Mouse (Mus musculus) heart, embryonic 14.5 days (tissue): Measurements from ENCODE around the gene Rhbdl2. TPM values are rescaled to one million over a fixed set of nuclear protein-coding genes. Genes with fewer than 3 reads are reported as not detected.

Experiments
- ATAC-seq: fragments of 200-750 bp; cut with Nextera tagmentation; 2 replicates; pipeline ENCODE4 v1.8.0; 2017; ENCODE audit warnings: low read depth, moderate TSS enrichment; ENCODE audit not compliant: insufficient number of reproducible peaks, insufficient read depth, low FRiP score
- H3K27ac ChIP-seq, 2 experiments: fragments of 200-500 bp in 1 of 2; fragments of 300-500 bp in 1 of 2; sonication (generic) in 1 of 2; replicated peaks in 1 of 2; 2 replicates each; pipeline ENCODE4 v1.5.1; 2012 to 2014; ENCODE audit warnings: low read depth in 2 of 2, low read length in 2 of 2, control low read depth in 1 of 2, mild to moderate bottlenecking in 1 of 2, mixed read lengths in 1 of 2; ENCODE audit not compliant: control insufficient read depth in 1 of 2, insufficient read depth in 1 of 2
- H3K27me3 ChIP-seq: fragments of 300-500 bp; sonication (generic); 2 replicates; pipeline ENCODE4 v1.6.1; 2014; ENCODE audit warnings: mild to moderate bottlenecking, low read length, control low read depth; ENCODE audit not compliant: control insufficient read depth, insufficient read depth
- H3K36me3 ChIP-seq: fragments of 300-500 bp; sonication (generic); 2 replicates; pipeline ENCODE4 v1.6.1; 2014; ENCODE audit warnings: mild to moderate bottlenecking, control low read depth, low read length, mixed read lengths; ENCODE audit not compliant: control insufficient read depth, insufficient read depth
- H3K4me1 ChIP-seq, 2 experiments: fragments of 200-500 bp in 1 of 2; fragments of 300-500 bp in 1 of 2; sonication (generic) in 1 of 2; 2 replicates each; pipeline ENCODE4 v1.6.1; 2012 to 2014; ENCODE audit warnings: low read length in 2 of 2, control low read depth in 1 of 2, mixed read lengths in 1 of 2; ENCODE audit not compliant: control insufficient read depth in 2 of 2, insufficient read depth in 2 of 2
- H3K4me2 ChIP-seq: fragments of 300-500 bp; sonication (generic); 2 replicates; pipeline ENCODE4 v1.6.1; 2014; ENCODE audit warnings: mild to moderate bottlenecking, low read length
- H3K4me3 ChIP-seq, 2 experiments: fragments of 200-500 bp in 1 of 2; fragments of 300-500 bp in 1 of 2; sonication (generic) in 1 of 2; 2 replicates each; pipeline ENCODE4 v1.5.1; 2012 to 2014; ENCODE audit warnings: low read length in 2 of 2, mild to moderate bottlenecking in 2 of 2, control low read depth in 1 of 2, low read depth in 1 of 2, moderate library complexity in 1 of 2; ENCODE audit not compliant: control insufficient read depth in 1 of 2, insufficient read depth in 1 of 2
- H3K9ac ChIP-seq: fragments of 300-500 bp; sonication (generic); 2 replicates; pipeline ENCODE4 v1.6.1; 2014; ENCODE audit warnings: mild to moderate bottlenecking, low read length
- H3K9me3 ChIP-seq: fragments of 300-500 bp; sonication (generic); 2 replicates; pipeline ENCODE4 v1.6.1; 2016; ENCODE audit warnings: low read length, control low read depth; ENCODE audit not compliant: control insufficient read depth
- WGBS: fragments of 180-500 bp; shearing (Covaris S2); extraction: QIAGEN DNeasy Blood & Tissue Kit; methylation state at CpG from one replicate; pipeline ENCODE4 v1.1.7; 2014; 5-methylcytosine and 5-hydroxymethylcytosine counted together
- polyA plus RNA-seq: library from polyadenylated mRNA; unstranded; fragments of >200 nt; fragmentation: Nextera tagmentation; extraction: Ambion mirVana; gene quantifications from 2 replicates; pipeline ENCODE4 v1.2.1, GENCODE M21; 2014

The Rhbdl2 gene
- polyA plus RNA-seq, 1 experiment from 2014 or later: 2.4 TPM

- no peaks in the 10 kb centered on the region for H3K9me3 ChIP-seq
- H3K4me2 ChIP-seq: no peak overlapping the region
- no peaks in the 10 kb centered on the region for H3K27me3 ChIP-seq
- H3K27ac ChIP-seq: no peak overlapping the region
- no peaks in the 10 kb centered on the region for H3K36me3 ChIP-seq
- no peak overlapping the region for H3K9ac ChIP-seq
- no peak for ATAC-seq
- 78% methylated on average over 3 of the region's 3 CpGs for WGBS
- no peak overlapping the region for H3K4me3 ChIP-seq
- peaks cover 0 to 3% of the 10 kb centered on the region in 2 experiments; a peak in 1 of 4 replicates for H3K4me1 ChIP-seq
Observed at GRCm38 (mm10) chr4:123797403-123797802, 9.7 kb downstream of the Rhbdl2 start.

- H3K4me1 ChIP-seq: peaks cover 0 to 3% of the 10 kb centered on the region in 2 experiments; a peak in 1 of 4 replicates
- H3K4me2 ChIP-seq: no peak overlapping the region
- ATAC-seq: no peak
- no peak overlapping the region for H3K27ac ChIP-seq
- no peaks in the 10 kb centered on the region for H3K36me3 ChIP-seq
- H3K9me3 ChIP-seq: no peaks in the 10 kb centered on the region
- no peaks in the 10 kb centered on the region for H3K27me3 ChIP-seq
- H3K9ac ChIP-seq: no peak overlapping the region
- no peak overlapping the region for H3K4me3 ChIP-seq
- WGBS: 58% methylated on average over 7 of the region's 7 CpGs
Observed at GRCm38 (mm10) chr4:123797856-123798255, 10.2 kb downstream of the Rhbdl2 start.

DNA sequence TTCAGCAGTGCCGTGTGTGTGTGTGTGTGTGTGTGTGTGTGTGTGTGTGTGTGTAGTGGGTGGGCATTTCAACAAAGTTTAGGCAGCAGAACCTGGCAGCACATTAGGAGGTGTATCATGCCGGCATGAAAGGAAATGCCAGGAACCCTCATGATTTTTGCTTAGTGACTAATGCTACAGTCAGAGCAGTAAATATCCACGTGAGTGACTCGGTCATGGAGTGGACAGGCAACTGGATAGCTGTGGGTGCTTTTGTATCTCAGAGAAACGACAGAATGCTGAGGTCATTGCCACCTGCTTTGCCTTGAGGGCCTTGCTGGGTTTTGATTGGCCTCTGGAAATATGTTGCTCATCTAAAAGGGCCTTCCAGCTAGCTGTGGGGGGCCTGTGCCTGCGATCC lies 16.0 kb downstream of the Rhbdl2 start:
- no peak for ATAC-seq
- Histone ChIP-seq H3K9me3 (no peaks in the 10 kb centered on the region), H3K4me1 (peaks cover 0 to 2% of the 10 kb centered on the region in 2 experiments; a peak in 1 of 4 replicates), H3K4me2 (no peak overlapping the region), H3K4me3 (no peak overlapping the region), H3K9ac (no peak overlapping the region), H3K36me3 (no peaks in the 10 kb centered on the region), H3K27ac (no peak overlapping the region), H3K27me3 (no peaks in the 10 kb centered on the region)
- 54% methylated on average over 6 of the region's 6 CpGs for WGBS

DNA sequence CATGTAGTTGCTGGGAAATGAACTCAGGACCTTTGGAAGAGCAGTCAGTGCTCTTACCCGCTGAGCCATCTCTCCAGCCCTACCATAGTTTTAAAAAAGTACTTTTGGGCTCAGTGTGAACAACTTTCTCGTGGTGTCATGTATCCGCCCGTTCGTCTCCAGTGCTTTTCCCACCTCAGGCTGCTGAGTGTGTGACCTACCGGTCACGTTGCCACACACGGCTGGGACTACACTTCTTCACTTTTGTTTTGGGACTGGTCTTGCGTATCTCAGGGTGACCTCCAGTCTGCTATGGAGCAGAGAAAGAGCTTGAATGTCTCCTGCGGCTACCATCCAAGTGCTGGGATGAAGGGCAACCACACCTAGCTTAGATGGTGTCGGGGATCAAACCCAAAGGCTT lies 20.6 kb downstream of the Rhbdl2 start:
- no peak overlapping the region for H3K4me3 ChIP-seq
- H3K4me1 ChIP-seq: peaks cover 9 to 13% of the 10 kb centered on the region in 2 experiments
- H3K9ac ChIP-seq: no peak overlapping the region
- ATAC-seq: no peak
- H3K27ac ChIP-seq: no peak overlapping the region
- H3K9me3 ChIP-seq: no peaks in the 10 kb centered on the region
- no peak overlapping the region for H3K4me2 ChIP-seq
- H3K27me3 ChIP-seq: no peaks in the 10 kb centered on the region
- 86% methylated on average over 11 of the region's 11 CpGs for WGBS
- no peaks in the 10 kb centered on the region for H3K36me3 ChIP-seq

GRCm38 (mm10) chr4:123810475-123811295 lies 23.0 kb downstream of the Rhbdl2 start:
- ATAC-seq: peak; percentile 31; the same call in 1 of the 2 replicates
- no peaks in the 10 kb centered on the region for H3K27me3 ChIP-seq
- peak overlapping the region; percentile 58 to 81 for H3K27ac ChIP-seq
- H3K4me3 ChIP-seq: no peak overlapping the region
- peaks cover 9 to 11% of the 10 kb centered on the region in 2 experiments for H3K4me1 ChIP-seq
- H3K36me3 ChIP-seq: no peaks in the 10 kb centered on the region
- H3K9me3 ChIP-seq: no peaks in the 10 kb centered on the region
- peak overlapping the region; percentile 26 for H3K4me2 ChIP-seq
- WGBS: 48% methylated on average over 12 of the region's 12 CpGs
- H3K9ac ChIP-seq: no peak overlapping the region

GRCm38 (mm10) chr4:123812525-123812924 lies 24.9 kb downstream of the Rhbdl2 start:
- ATAC-seq: no peak
- WGBS: 79% methylated on average over 3 of the region's 3 CpGs

GRCm38 (mm10) chr4:123814030-123814501 lies 26.4 kb downstream of the Rhbdl2 start:
- Histone ChIP-seq H3K9ac (no peak overlapping the region), H3K4me3 (no peak overlapping the region), H3K4me2 (no peak overlapping the region), H3K9me3 (no peaks in the 10 kb centered on the region), H3K36me3 (no peaks in the 10 kb centered on the region), H3K27me3 (no peaks in the 10 kb centered on the region), H3K4me1 (peaks cover 9 to 11% of the 10 kb centered on the region in 2 experiments), H3K27ac (no peak overlapping the region)
- 79% methylated on average over 7 of the region's 7 CpGs for WGBS
- no peak for ATAC-seq

More at GRCm38 (mm10) chr4:123812525-123812924, 24.9 kb downstream of the Rhbdl2 start:
- Histone ChIP-seq H3K4me1 (peaks cover 9 to 11% of the 10 kb centered on the region in 2 experiments), H3K9me3 (no peaks in the 10 kb centered on the region), H3K4me3 (no peak overlapping the region), H3K27me3 (no peaks in the 10 kb centered on the region), H3K9ac (no peak overlapping the region), H3K36me3 (no peaks in the 10 kb centered on the region), H3K27ac (no peak overlapping the region), H3K4me2 (no peak overlapping the region)
